Comparison of ENCODE assay signal across 16 mouse cellular contexts in the genomic region with DNA sequence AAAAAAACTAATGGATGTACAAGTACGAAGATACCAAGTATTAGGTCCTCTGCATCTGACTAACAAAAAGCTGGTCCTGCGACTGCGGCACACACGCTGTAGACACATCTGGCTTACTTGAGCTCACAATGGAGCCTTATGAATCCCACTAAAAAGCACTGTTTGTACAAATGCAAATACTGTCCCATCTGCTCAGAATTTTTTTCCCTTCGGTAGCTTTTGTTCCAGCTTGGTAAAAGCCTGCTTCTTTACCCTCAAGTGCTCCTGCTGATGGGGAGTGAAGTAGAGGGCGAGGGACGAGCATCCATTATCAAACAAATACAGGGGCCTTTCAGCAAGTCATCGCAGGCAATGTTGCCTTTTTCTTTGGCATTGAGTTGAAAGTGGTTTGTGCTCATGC. TPM values are rescaled to one million over a fixed set of nuclear protein-coding genes. Genes with fewer than 3 reads are reported as not detected.
DNase-seq lines count a peak whose midpoint lies in the region; ATAC-seq and TF ChIP-seq lines count a peak whose summit lies in the region.
"Had no signal": no experiment of that assay in that cellular context is flagged by ENCODE, and none has a peak within 500 bp of the region (broad histone marks: within the 10 kb centered on the region; RNA-seq: fewer than 3 reads in every experiment).

No protein-coding gene starts in this region.

- H3K27me3 ChIP-seq in forebrain, embryonic 12.5 days: peaks cover 4% of the 10 kb centered on the region
- H3K27me3 ChIP-seq in forebrain, embryonic 10.5 days (ENCODE audit: poor library complexity, severe bottlenecking): no peaks in the 10 kb centered on the region
- H3K27me3 ChIP-seq in midbrain, embryonic 12.5 days: no peaks in the 10 kb centered on the region
- H3K27me3 ChIP-seq in midbrain, embryonic 16.5 days (ENCODE audit: control insufficient read depth, insufficient read depth, low read depth, low read length): no peaks in the 10 kb centered on the region
- no peaks in the 10 kb centered on the region for H3K27me3 ChIP-seq in forebrain, embryonic 16.5 days (replicated peaks; ENCODE audit: control insufficient read depth, insufficient read depth, low read length)
- no peaks in the 10 kb centered on the region for H3K27me3 ChIP-seq in midbrain, embryonic 14.5 days (ENCODE audit: control insufficient read depth, insufficient read depth, low read length)
- no peaks in the 10 kb centered on the region for H3K27me3 ChIP-seq in lung, postnatal 0 days (replicated peaks; ENCODE audit: insufficient read depth, low read length)
- H3K27me3 ChIP-seq: limb, embryonic 12.5 days; liver, embryonic 15.5 days had no signal

- H3K36me3 ChIP-seq in forebrain, embryonic 12.5 days (replicated peaks): no peaks in the 10 kb centered on the region
- H3K36me3 ChIP-seq in forebrain, embryonic 10.5 days (replicated peaks): no peaks in the 10 kb centered on the region
- H3K36me3 ChIP-seq in midbrain, embryonic 12.5 days: no peaks in the 10 kb centered on the region
- no peaks in the 10 kb centered on the region for H3K36me3 ChIP-seq in midbrain, embryonic 16.5 days (ENCODE audit: control insufficient read depth, insufficient read depth, low read length)
- H3K36me3 ChIP-seq in forebrain, embryonic 16.5 days (ENCODE audit: control insufficient read depth, insufficient read depth): no peaks in the 10 kb centered on the region
- no peaks in the 10 kb centered on the region for H3K36me3 ChIP-seq in midbrain, embryonic 14.5 days (ENCODE audit: control insufficient read depth, insufficient read depth, low read length)
- H3K36me3 ChIP-seq in lung, postnatal 0 days (ENCODE audit: insufficient read depth, low read length): no peaks in the 10 kb centered on the region
- H3K36me3 ChIP-seq: limb, embryonic 12.5 days; liver, embryonic 15.5 days had no signal

- peak; percentile 41; the same call in 1 of the 2 replicates for ATAC-seq in forebrain, embryonic 12.5 days (ENCODE audit: low FRiP score)
- no peak; the same call in 1 of the 2 replicates for ATAC-seq in midbrain, embryonic 12.5 days (ENCODE audit: low FRiP score, low read depth)
- no peak for ATAC-seq in midbrain, embryonic 16.5 days
- ATAC-seq in forebrain, embryonic 16.5 days: peak; percentile 54; the same call in 1 of the 2 replicates
- no peak for ATAC-seq in midbrain, embryonic 14.5 days (ENCODE audit: low FRiP score, low TSS enrichment)
- ATAC-seq in lung, postnatal 0 days: no peak
- ATAC-seq: hindbrain, postnatal 0 days had no signal

- DNase-seq in forebrain, embryonic 10.5 days (ENCODE audit: extremely low spot score, low spot score): no peak
- DNase-seq in midbrain, embryonic 14.5 days: peak; percentile 13
- no peak for DNase-seq in right cerebral cortex, postnatal 36 days (ENCODE audit: low spot score in 2 of 2)
- no peak for DNase-seq in lung, postnatal 0 days (ENCODE audit: low spot score)
- DNase-seq: adrenal gland, adult 2 months; B cell, adult 2 months; cerebellum, adult 9-11 months; heart, adult 18-20 months; kidney, adult 9 months had no signal

- no peak overlapping the region for H3K9ac ChIP-seq in forebrain, embryonic 12.5 days
- H3K9ac ChIP-seq in midbrain, embryonic 12.5 days (replicated peaks): no peak overlapping the region
- no peak overlapping the region for H3K9ac ChIP-seq in midbrain, embryonic 16.5 days (ENCODE audit: low read depth, low read length)
- no peak overlapping the region for H3K9ac ChIP-seq in forebrain, embryonic 16.5 days (replicated peaks; ENCODE audit: low read depth, low read length)
- no peak overlapping the region for H3K9ac ChIP-seq in midbrain, embryonic 14.5 days (replicated peaks; ENCODE audit: low read length)
- no peak overlapping the region for H3K9ac ChIP-seq in lung, postnatal 0 days (replicated peaks; ENCODE audit: low read depth)
- H3K9ac ChIP-seq: limb, embryonic 12.5 days; liver, embryonic 15.5 days had no signal

- TF ChIP-seq CTCF in lung, postnatal 0 days (IDR thresholded peaks at IDR 0.05): no peak

- no peak overlapping the region for H3K4me3 ChIP-seq in forebrain, embryonic 12.5 days (replicated peaks)
- no peak overlapping the region for H3K4me3 ChIP-seq in forebrain, embryonic 10.5 days
- H3K4me3 ChIP-seq in midbrain, embryonic 12.5 days: no peak overlapping the region
- no peak overlapping the region for H3K4me3 ChIP-seq in midbrain, embryonic 16.5 days (ENCODE audit: low read depth, low read length)
- no peak overlapping the region for H3K4me3 ChIP-seq in forebrain, embryonic 16.5 days (replicated peaks; ENCODE audit: low read length)
- H3K4me3 ChIP-seq in midbrain, embryonic 14.5 days (replicated peaks; ENCODE audit: low read depth, low read length): no peak overlapping the region
- no peak overlapping the region for H3K4me3 ChIP-seq in lung, postnatal 0 days (ENCODE audit: low read depth, low read length)
- H3K4me3 ChIP-seq: limb, embryonic 12.5 days; liver, embryonic 15.5 days had no signal

- H3K9me3 ChIP-seq in forebrain, embryonic 12.5 days: no peaks in the 10 kb centered on the region
- no peaks in the 10 kb centered on the region for H3K9me3 ChIP-seq in forebrain, embryonic 10.5 days
- no peaks in the 10 kb centered on the region for H3K9me3 ChIP-seq in midbrain, embryonic 12.5 days
- H3K9me3 ChIP-seq in midbrain, embryonic 16.5 days (replicated peaks; ENCODE audit: control insufficient read depth, low read length, poor library complexity, severe bottlenecking): no peaks in the 10 kb centered on the region
- no peaks in the 10 kb centered on the region for H3K9me3 ChIP-seq in forebrain, embryonic 16.5 days (ENCODE audit: control insufficient read depth, low read length)
- no peaks in the 10 kb centered on the region for H3K9me3 ChIP-seq in midbrain, embryonic 14.5 days (ENCODE audit: control insufficient read depth, low read length)
- H3K9me3 ChIP-seq in lung, postnatal 0 days (ENCODE audit: low read length): no peaks in the 10 kb centered on the region
- H3K9me3 ChIP-seq: limb, embryonic 12.5 days; liver, embryonic 15.5 days had no signal

- no peak for TF ChIP-seq EP300 in lung, postnatal 0 days (IDR thresholded peaks at IDR 0.05)

- 35% methylated on average over 8 of the region's 8 CpGs for WGBS in forebrain, embryonic 12.5 days
- WGBS in forebrain, embryonic 10.5 days: 78% methylated on average over 8 of the region's 8 CpGs
- 44% methylated on average over 8 of the region's 8 CpGs for WGBS in midbrain, embryonic 12.5 days
- WGBS in midbrain, embryonic 16.5 days: 31% methylated on average over 8 of the region's 8 CpGs
- WGBS in forebrain, embryonic 16.5 days: 32% methylated on average over 8 of the region's 8 CpGs
- WGBS in midbrain, embryonic 14.5 days: 31% methylated on average over 8 of the region's 8 CpGs
- WGBS in lung, postnatal 0 days: 76% methylated on average over 8 of the region's 8 CpGs

- H3K27ac ChIP-seq in forebrain, embryonic 12.5 days: 0 out of 2 replicates have a peak overlapping the region, but pooled peaks have one; percentile 50
- H3K27ac ChIP-seq in forebrain, embryonic 10.5 days: no peak overlapping the region
- H3K27ac ChIP-seq in midbrain, embryonic 12.5 days (replicated peaks): peak overlapping the region; percentile 49; the same call in 1 of the 2 replicates
- no peak overlapping the region for H3K27ac ChIP-seq in midbrain, embryonic 16.5 days (ENCODE audit: low read length)
- no peak overlapping the region for H3K27ac ChIP-seq in forebrain, embryonic 16.5 days (ENCODE audit: low read length)
- H3K27ac ChIP-seq in midbrain, embryonic 14.5 days (replicated peaks; ENCODE audit: low read depth, low read length): no peak overlapping the region
- H3K27ac ChIP-seq in lung, postnatal 0 days (ENCODE audit: low read length): no peak overlapping the region
- H3K27ac ChIP-seq: hindbrain, postnatal 0 days; limb, embryonic 12.5 days; liver, embryonic 15.5 days had no signal

- peaks cover 10% of the 10 kb centered on the region for H3K4me1 ChIP-seq in forebrain, embryonic 12.5 days
- H3K4me1 ChIP-seq in forebrain, embryonic 10.5 days: peaks cover 9% of the 10 kb centered on the region
- peaks cover 10% of the 10 kb centered on the region for H3K4me1 ChIP-seq in midbrain, embryonic 12.5 days
- H3K4me1 ChIP-seq in midbrain, embryonic 16.5 days (ENCODE audit: control insufficient read depth, insufficient read depth, low read length): no peaks in the 10 kb centered on the region; the same call in 1 of the 2 replicates
- H3K4me1 ChIP-seq in forebrain, embryonic 16.5 days (replicated peaks; ENCODE audit: control insufficient read depth, insufficient read depth, low read length): peaks cover 4% of the 10 kb centered on the region; the same call in 1 of the 2 replicates
- H3K4me1 ChIP-seq in midbrain, embryonic 14.5 days (ENCODE audit: control insufficient read depth, insufficient read depth, low read length): peaks cover 8% of the 10 kb centered on the region; the same call in 1 of the 2 replicates
- H3K4me1 ChIP-seq in lung, postnatal 0 days (ENCODE audit: insufficient read depth, low read depth, low read length): no peaks in the 10 kb centered on the region
- H3K4me1 ChIP-seq: limb, embryonic 12.5 days; liver, embryonic 15.5 days had no signal

- no peak overlapping the region for H3K4me2 ChIP-seq in forebrain, embryonic 12.5 days
- H3K4me2 ChIP-seq in midbrain, embryonic 12.5 days (replicated peaks): no peak overlapping the region; the same call in 1 of the 2 replicates
- no peak overlapping the region for H3K4me2 ChIP-seq in midbrain, embryonic 16.5 days (ENCODE audit: low read length)
- H3K4me2 ChIP-seq in forebrain, embryonic 16.5 days (ENCODE audit: low read length): no peak overlapping the region
- no peak overlapping the region for H3K4me2 ChIP-seq in midbrain, embryonic 14.5 days (ENCODE audit: low read length)
- no peak overlapping the region for H3K4me2 ChIP-seq in lung, postnatal 0 days (replicated peaks; ENCODE audit: low read depth, low read length)
- H3K4me2 ChIP-seq: limb, embryonic 12.5 days; liver, embryonic 15.5 days had no signal

RNA-seq across cellular contexts. Expression of gene Ccdc39, which starts 29.3 kb away (rescaled TPM):
- polyA plus RNA-seq in forebrain, embryonic 12.5 days (2016; fragmentation: Nextera tagmentation; extraction: Ambion mirVana): 8.0 and 9.7 TPM in 2 replicates
- 4.5 and 6.2 TPM in 2 replicates for polyA plus RNA-seq in forebrain, embryonic 10.5 days (2016; fragmentation: Nextera tagmentation; extraction: Ambion mirVana)
- polyA plus RNA-seq in midbrain, embryonic 12.5 days (2016; fragmentation: Nextera tagmentation; extraction: Ambion mirVana): 10.7 and 14.2 TPM in 2 replicates
- polyA plus RNA-seq in midbrain, embryonic 16.5 days (2015; fragmentation: Nextera tagmentation; extraction: Ambion mirVana): 22.8 TPM in 2 replicates
- polyA plus RNA-seq in forebrain, embryonic 16.5 days (2015; fragmentation: Nextera tagmentation; extraction: Ambion mirVana): 16.6 and 17.1 TPM in 2 replicates
- 16.8 and 16.9 TPM in 2 replicates for polyA plus RNA-seq in midbrain, embryonic 14.5 days (2014; fragmentation: Nextera tagmentation; extraction: Ambion mirVana)
- 6.4 and 10.8 TPM in 2 replicates for polyA plus RNA-seq in lung, postnatal 0 days (2015; fragmentation: Nextera tagmentation; extraction: Ambion mirVana)

Comparison
In these comparisons a context has a peak if more than half of its experiments do, and no peak if none do; other contexts are left out.
1. H3K27ac ChIP-seq: peak in forebrain, embryonic 12.5 days (single experiment) and midbrain, embryonic 12.5 days (single experiment); none in forebrain, embryonic 10.5 days (single experiment), midbrain, embryonic 16.5 days (single experiment), forebrain, embryonic 16.5 days (single experiment), midbrain, embryonic 14.5 days (single experiment) and lung, postnatal 0 days (single experiment).
2. ATAC-seq: peak in forebrain, embryonic 12.5 days (single experiment) and forebrain, embryonic 16.5 days (single experiment); none in midbrain, embryonic 12.5 days (single experiment), midbrain, embryonic 16.5 days (single experiment), midbrain, embryonic 14.5 days (single experiment) and lung, postnatal 0 days (single experiment).